Mouse (Mus musculus): ENCODE data around the gene Ggn. TPM values are rescaled to one million over a fixed set of nuclear protein-coding genes. Genes with fewer than 3 reads are reported as not detected.
"Not testable (repeated sequence)": the region's sequence is repeated elsewhere in the genome, so short reads cannot be mapped to it uniquely, and the experiment has no call there.

Gene Ggn
- polyA plus RNA-seq, 1 experiment from 2014 or later, result 0.33 TPM

GRCm38 (mm10) chr7:29170755-29171561, 948 bp downstream of the Ggn start:
- H3K36me3 ChIP-seq (ENCODE audit: control insufficient read depth, insufficient read depth, low read length), result peaks cover 22% of the 10 kb centered on the region
- peaks cover 29% of the 10 kb centered on the region for H3K27me3 ChIP-seq (ENCODE audit: control insufficient read depth, insufficient read depth, low read length)
- H3K4me2 ChIP-seq (ENCODE audit: low read depth, low read length), result peak overlapping the region; percentile 60
- peaks cover 18% of the 10 kb centered on the region for H3K4me1 ChIP-seq (ENCODE audit: control insufficient read depth, insufficient read depth, low read length)
- no peak overlapping the region for H3K9ac ChIP-seq (replicated peaks; ENCODE audit: low read depth, low read length)
- H3K9me3 ChIP-seq (ENCODE audit: control insufficient read depth, low read length), result no peaks in the 10 kb centered on the region
- H3K4me3 ChIP-seq (ENCODE audit: low read depth, low read length), result peak overlapping the region; percentile 68
- no peak overlapping the region for H3K27ac ChIP-seq (ENCODE audit: low read depth, low read length)
- no peak for ATAC-seq (ENCODE audit: low read depth)
- under 1% methylated on average over 42 of the region's 43 CpGs for WGBS

GRCm38 (mm10) chr7:29171562-29172097, 1.6 kb downstream of the Ggn start:
- Histone ChIP-seq H3K9me3 (ENCODE audit: control insufficient read depth, low read length) (no peaks in the 10 kb centered on the region), H3K27ac (ENCODE audit: low read depth, low read length) (no peak overlapping the region), H3K27me3 (ENCODE audit: control insufficient read depth, insufficient read depth, low read length) (peaks cover 29% of the 10 kb centered on the region)

GRCm38 (mm10) chr7:29172390-29173016, 2.5 kb downstream of the Ggn start:
- Histone ChIP-seq H3K9ac (replicated peaks; ENCODE audit: low read depth, low read length) (no peak overlapping the region), H3K4me3 (ENCODE audit: low read depth, low read length) (no peak overlapping the region), H3K27ac (ENCODE audit: low read depth, low read length) (no peak overlapping the region), H3K9me3 (ENCODE audit: control insufficient read depth, low read length) (no peaks in the 10 kb centered on the region), H3K4me1 (ENCODE audit: control insufficient read depth, insufficient read depth, low read length) (peaks cover 17% of the 10 kb centered on the region), H3K4me2 (ENCODE audit: low read depth, low read length) (no peak overlapping the region), H3K27me3 (ENCODE audit: control insufficient read depth, insufficient read depth, low read length) (peaks cover 29% of the 10 kb centered on the region), H3K36me3 (ENCODE audit: control insufficient read depth, insufficient read depth, low read length) (peaks cover 25% of the 10 kb centered on the region)
- no peak for ATAC-seq (ENCODE audit: low read depth)
- WGBS, result 27% methylated on average over 31 of the region's 32 CpGs

More at GRCm38 (mm10) chr7:29171562-29172097, 1.6 kb downstream of the Ggn start:
- no peak for ATAC-seq (ENCODE audit: low read depth)
- peak overlapping the region; percentile 60; the same call in 1 of the 2 replicates for H3K4me2 ChIP-seq (ENCODE audit: low read depth, low read length)
- H3K9ac ChIP-seq (replicated peaks; ENCODE audit: low read depth, low read length), result no peak overlapping the region
- 6% methylated on average over 34 of the region's 34 CpGs for WGBS
- H3K4me3 ChIP-seq (ENCODE audit: low read depth, low read length), result peak overlapping the region; percentile 68
- H3K4me1 ChIP-seq (ENCODE audit: control insufficient read depth, insufficient read depth, low read length), result peaks cover 18% of the 10 kb centered on the region
- peaks cover 25% of the 10 kb centered on the region for H3K36me3 ChIP-seq (ENCODE audit: control insufficient read depth, insufficient read depth, low read length)

- peaks cover 13% of the 10 kb centered on the region for H3K4me1 ChIP-seq (ENCODE audit: control insufficient read depth, insufficient read depth, low read length)
- no peak overlapping the region for H3K4me3 ChIP-seq (ENCODE audit: low read depth, low read length)
- H3K27ac ChIP-seq (ENCODE audit: low read depth, low read length), result no peak overlapping the region
- no peaks in the 10 kb centered on the region for H3K9me3 ChIP-seq (ENCODE audit: control insufficient read depth, low read length)
- H3K36me3 ChIP-seq (ENCODE audit: control insufficient read depth, insufficient read depth, low read length), result peaks cover 25% of the 10 kb centered on the region
- H3K27me3 ChIP-seq (ENCODE audit: control insufficient read depth, insufficient read depth, low read length), result peaks cover 9% of the 10 kb centered on the region
- WGBS, result 94% methylated on average over 4 of the region's 4 CpGs
- ATAC-seq (ENCODE audit: low read depth), result no peak
- H3K9ac ChIP-seq (replicated peaks; ENCODE audit: low read depth, low read length), result no peak overlapping the region
- H3K4me2 ChIP-seq (ENCODE audit: low read depth, low read length), result 0 out of 2 replicates have a peak overlapping the region, but pooled peaks have one; percentile 4
These were observed 8.1 kb downstream of the Ggn start for GRCm38 (mm10) chr7:29178106-29178505.

- Histone ChIP-seq H3K4me2 (ENCODE audit: low read depth, low read length) (peak overlapping the region; percentile 91), H3K4me1 (ENCODE audit: control insufficient read depth, insufficient read depth, low read length) (peaks cover 13% of the 10 kb centered on the region), H3K27ac (ENCODE audit: low read depth, low read length) (no peak overlapping the region), H3K4me3 (ENCODE audit: low read depth, low read length) (peak overlapping the region; percentile 50), H3K9me3 (ENCODE audit: control insufficient read depth, low read length) (no peaks in the 10 kb centered on the region), H3K36me3 (ENCODE audit: control insufficient read depth, insufficient read depth, low read length) (peaks cover 17% of the 10 kb centered on the region), H3K9ac (replicated peaks; ENCODE audit: low read depth, low read length) (peak overlapping the region; percentile 54), H3K27me3 (ENCODE audit: control insufficient read depth, insufficient read depth, low read length) (no peaks in the 10 kb centered on the region)
- 64% methylated on average over 7 of the region's 7 CpGs for WGBS
- ATAC-seq (ENCODE audit: low read depth), result no peak
These were observed 9.3 kb downstream of the Ggn start for GRCm38 (mm10) chr7:29179323-29179722.

- H3K4me1 ChIP-seq (ENCODE audit: control insufficient read depth, insufficient read depth, low read length), result peaks cover 13% of the 10 kb centered on the region
- H3K4me2 ChIP-seq (ENCODE audit: low read depth, low read length), result peak within 1 kb of the TSS; percentile 91
- peak within 1 kb of the TSS; percentile 54 for H3K9ac ChIP-seq (replicated peaks; ENCODE audit: low read depth, low read length)
- peak; percentile 94 for ATAC-seq (ENCODE audit: low read depth)
- WGBS, result under 1% methylated on average over 62 of the region's 62 CpGs
- H3K9me3 ChIP-seq (ENCODE audit: control insufficient read depth, low read length), result no peaks in the 10 kb centered on the region
- H3K27ac ChIP-seq (ENCODE audit: low read depth, low read length), result peak within 1 kb of the TSS; percentile 73
- no peaks in the 10 kb centered on the region for H3K27me3 ChIP-seq (ENCODE audit: control insufficient read depth, insufficient read depth, low read length)
- H3K4me3 ChIP-seq (ENCODE audit: low read depth, low read length), result peak within 1 kb of the TSS; percentile 50
- peaks cover 10% of the 10 kb centered on the region; the same call in 1 of the 2 replicates for H3K36me3 ChIP-seq (ENCODE audit: control insufficient read depth, insufficient read depth, low read length)
These were observed 10.3 kb downstream of the Ggn start, which contains the start of gene Psmd8 for GRCm38 (mm10) chr7:29180077-29180853. TSS of gene Psmd8 (minus strand) at chr7:29180701.

GRCm38 (mm10) chr7:29180854-29181236, 10.8 kb downstream of the Ggn start:
- peak overlapping the region; percentile 32 for H3K4me2 ChIP-seq (ENCODE audit: low read depth, low read length)
- WGBS, result 45% methylated on average over 5 of the region's 5 CpGs
- no peak; the same call in 1 of the 2 replicates for ATAC-seq (ENCODE audit: low read depth)
- peak overlapping the region; percentile 73 for H3K27ac ChIP-seq (ENCODE audit: low read depth, low read length)
- peaks cover 13% of the 10 kb centered on the region for H3K4me1 ChIP-seq (ENCODE audit: control insufficient read depth, insufficient read depth, low read length)
- H3K9me3 ChIP-seq (ENCODE audit: control insufficient read depth, low read length), result no peaks in the 10 kb centered on the region
- H3K9ac ChIP-seq (replicated peaks; ENCODE audit: low read depth, low read length), result no peak overlapping the region; the same call in 1 of the 2 replicates
- peaks cover 4% of the 10 kb centered on the region; the same call in 1 of the 2 replicates for H3K36me3 ChIP-seq (ENCODE audit: control insufficient read depth, insufficient read depth, low read length)
- H3K27me3 ChIP-seq (ENCODE audit: control insufficient read depth, insufficient read depth, low read length), result no peaks in the 10 kb centered on the region
- H3K4me3 ChIP-seq (ENCODE audit: low read depth, low read length), result peak overlapping the region; percentile 50

GRCm38 (mm10) chr7:29181323-29181722, 11.3 kb downstream of the Ggn start:
- not testable (repeated sequence) for H3K27me3 ChIP-seq (ENCODE audit: control insufficient read depth, insufficient read depth, low read length); H3K36me3 ChIP-seq (ENCODE audit: control insufficient read depth, insufficient read depth, low read length); H3K9me3 ChIP-seq (ENCODE audit: control insufficient read depth, low read length); ATAC-seq (ENCODE audit: low read depth); H3K9ac ChIP-seq (replicated peaks; ENCODE audit: low read depth, low read length); H3K4me3 ChIP-seq (ENCODE audit: low read depth, low read length)
- Histone ChIP-seq H3K4me1 (ENCODE audit: control insufficient read depth, insufficient read depth, low read length) (peaks cover 13% of the 10 kb centered on the region), H3K27ac (ENCODE audit: low read depth, low read length) (peak overlapping the region; percentile 73; the same call in 1 of the 2 replicates), H3K4me2 (ENCODE audit: low read depth, low read length) (peak overlapping the region; percentile 32; the same call in 1 of the 2 replicates)
- WGBS, result 88% methylated on average over 4 of the region's 4 CpGs

Data from neural tube, embryonic 14.5 days (tissue).